Mouse (Mus musculus): ENCODE data around the gene Nle1.

The Nle1 gene

DNA sequence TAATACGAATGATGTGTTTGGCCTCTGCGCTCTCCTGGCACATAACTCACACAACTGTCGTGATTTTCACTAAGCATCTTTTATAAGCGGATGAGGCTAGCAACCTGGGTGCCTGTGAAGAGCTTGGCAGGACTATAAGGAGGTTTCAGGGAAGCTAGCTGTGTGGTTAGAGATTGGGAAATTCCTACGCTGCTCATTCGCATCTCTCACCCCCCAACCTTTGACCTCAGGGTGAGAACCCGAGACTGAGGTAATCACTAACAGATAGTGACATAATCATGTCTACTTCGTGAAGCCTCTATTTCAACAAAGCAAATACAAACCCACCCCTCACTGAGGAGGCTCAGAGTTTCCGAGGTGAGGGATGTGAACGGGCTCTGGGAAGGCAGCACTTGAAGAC is 12.6 kb upstream of the Nle1 start:
- intact Hi-C loops (cut with DNase I): no loop called here

DNA sequence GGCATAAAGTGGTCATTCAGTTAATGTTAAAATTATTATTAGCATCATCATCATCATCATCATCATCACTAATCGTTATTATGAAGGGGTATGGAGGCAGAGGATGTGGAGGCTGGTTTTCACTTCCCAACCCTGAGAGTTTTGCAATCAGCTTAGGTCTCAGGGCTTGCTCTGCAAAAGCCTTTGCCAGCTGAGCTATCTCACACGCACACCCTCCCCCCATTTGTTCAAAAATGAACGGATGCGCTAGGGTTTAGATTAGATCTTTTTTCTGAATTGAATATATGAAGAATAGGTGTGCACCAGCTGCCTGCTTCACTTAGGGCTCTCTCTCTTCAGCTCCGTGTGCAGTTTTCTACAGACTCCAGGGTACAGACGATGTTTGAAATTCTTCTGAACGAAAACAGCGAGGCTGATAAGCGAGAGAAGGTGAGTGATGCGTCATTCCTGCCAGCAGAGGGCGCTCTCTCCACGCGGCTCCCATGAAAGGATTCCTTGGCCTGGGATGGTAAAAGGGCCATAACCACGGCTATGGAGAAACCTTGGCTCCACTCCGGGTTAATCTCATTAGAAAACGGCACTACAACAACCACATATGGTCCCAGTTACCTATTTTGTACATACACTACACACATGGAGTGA is 6.6 kb upstream of the Nle1 start:
- intact Hi-C loops (cut with DNase I): loop anchor here (1.0 to 10.0 kb wide), 2 partner anchors 44 to 130 kb away; no protein-coding TSS in a partner anchor

DNA sequence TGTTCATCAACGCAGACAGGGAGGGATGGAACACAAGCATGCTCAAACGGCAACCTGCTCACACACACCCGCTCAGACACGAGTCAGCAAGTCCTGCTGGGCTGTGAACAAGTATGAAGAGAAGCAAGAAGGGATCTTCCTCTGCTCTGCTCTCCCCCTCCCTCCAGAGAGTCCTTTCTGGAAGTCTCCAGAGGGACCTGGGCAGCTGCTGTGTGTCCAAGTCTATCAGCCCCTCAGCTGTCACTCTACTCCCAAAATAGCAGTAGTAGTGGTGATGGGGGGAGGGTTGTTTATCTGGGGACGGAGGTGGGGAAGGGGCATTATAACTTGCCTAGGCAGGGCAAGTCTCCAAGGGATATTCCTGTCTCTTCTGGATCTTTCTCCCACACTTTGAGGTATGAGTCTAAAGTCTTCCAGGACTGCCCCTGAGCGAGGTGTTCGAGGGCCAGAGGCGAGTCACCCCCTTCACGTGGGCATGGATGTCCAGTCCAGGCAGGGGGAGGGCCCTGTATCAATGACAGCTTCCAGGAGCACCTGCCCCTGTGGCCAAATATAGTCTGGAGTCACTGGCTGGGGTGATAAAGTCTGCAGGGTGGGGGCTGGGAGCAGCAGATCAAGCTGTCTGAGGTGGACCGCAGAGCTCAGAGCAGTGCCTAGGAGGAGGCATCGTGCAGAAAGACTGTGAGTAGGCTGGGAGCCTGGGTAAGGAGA is 2.6 kb upstream of the Nle1 start:
- intact Hi-C loops (cut with DNase I): loop anchor here (10.0 kb wide), 1 partner anchor 134 kb away; no protein-coding TSS in a partner anchor

DNA sequence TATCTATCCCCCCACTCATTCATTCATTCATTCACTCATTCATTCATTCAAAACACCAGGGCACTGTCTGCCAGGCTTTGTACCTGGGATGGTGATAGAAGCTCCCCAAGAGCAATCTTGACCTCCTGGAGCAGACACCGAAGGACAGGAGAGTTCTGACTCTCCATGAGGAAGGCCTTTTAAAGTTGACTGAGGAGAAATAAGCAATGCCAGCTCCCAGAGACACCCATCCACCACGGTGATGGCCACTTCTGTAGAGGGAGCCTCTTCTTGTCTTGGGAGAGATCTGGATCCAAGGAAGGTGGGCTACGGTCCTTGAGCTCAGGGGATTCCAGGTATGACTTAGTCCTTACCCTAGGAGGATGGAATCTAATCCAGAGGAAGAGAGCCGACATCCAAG is 2.0 kb upstream of the Nle1 start, which contains the start of gene Unc45b:
TSS of gene Unc45b (plus strand) at position 301 of the 400 bp plus-strand sequence.
- intact Hi-C loops (cut with DNase I): loop anchor here (10.0 kb wide), 1 partner anchor 135 kb away; no protein-coding TSS in a partner anchor

DNA sequence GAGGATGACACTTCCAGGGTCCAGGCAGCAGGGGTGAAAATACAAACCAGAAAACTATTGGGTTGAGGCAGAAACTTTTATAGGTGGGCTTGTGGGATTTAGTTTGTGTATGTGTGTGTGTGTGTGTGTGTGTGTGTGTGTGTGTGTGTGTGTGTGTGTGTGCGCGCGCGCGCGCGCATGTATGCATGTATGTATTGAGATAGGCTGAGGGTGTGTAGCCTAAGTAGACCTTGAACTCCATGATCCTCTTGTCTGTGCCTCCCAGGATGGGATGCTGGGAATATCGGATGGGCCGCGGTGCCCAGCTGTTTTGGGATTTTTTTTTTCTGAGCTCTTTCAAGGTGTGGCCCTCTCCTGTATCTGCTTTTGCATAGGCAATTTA is 388 bp upstream of the Nle1 start:
- intact Hi-C loops (cut with DNase I): no loop called here

DNA sequence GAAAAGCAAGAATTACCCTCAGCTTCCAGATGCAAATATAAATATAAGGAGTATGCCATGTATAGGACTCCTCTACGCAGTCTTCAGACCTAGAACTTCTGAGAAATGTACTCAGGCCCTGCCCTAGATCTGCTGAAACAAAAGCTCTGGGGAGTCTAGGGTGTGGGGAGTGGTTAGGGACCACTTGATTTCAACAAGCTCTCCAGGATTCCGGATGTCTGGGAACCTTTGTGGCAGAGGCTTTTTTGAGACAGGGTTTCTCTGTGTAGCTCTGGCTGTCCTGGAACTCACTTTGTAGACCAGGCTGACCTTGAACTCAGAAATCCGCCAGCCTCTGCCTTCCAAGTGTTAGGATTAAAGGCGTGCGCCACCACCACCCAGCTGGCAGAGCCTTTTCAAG is 2.4 kb downstream of the Nle1 start:
- intact Hi-C loops (cut with DNase I): no loop called here

DNA sequence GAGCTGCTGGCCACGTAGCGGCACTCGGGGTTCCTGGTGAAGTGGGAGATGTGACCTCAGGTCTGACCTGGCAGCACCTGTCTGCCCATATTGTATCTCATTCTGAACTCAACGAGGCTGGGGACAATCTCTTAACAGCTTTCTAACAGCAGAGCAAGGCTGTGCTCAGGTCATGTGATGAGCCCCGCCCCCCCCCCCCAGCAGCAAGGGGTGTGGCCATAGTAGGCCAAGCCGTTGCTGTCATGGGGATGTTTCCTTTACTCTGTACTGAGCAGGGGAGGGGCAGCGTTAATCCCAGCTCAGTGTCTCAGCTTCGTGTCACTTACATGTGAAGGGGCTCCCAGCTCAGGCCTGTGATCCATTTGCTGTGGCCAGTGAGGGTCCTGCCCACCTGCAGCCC is 3.3 kb downstream of the Nle1 start:
- intact Hi-C loops (cut with DNase I): no loop called here

DNA sequence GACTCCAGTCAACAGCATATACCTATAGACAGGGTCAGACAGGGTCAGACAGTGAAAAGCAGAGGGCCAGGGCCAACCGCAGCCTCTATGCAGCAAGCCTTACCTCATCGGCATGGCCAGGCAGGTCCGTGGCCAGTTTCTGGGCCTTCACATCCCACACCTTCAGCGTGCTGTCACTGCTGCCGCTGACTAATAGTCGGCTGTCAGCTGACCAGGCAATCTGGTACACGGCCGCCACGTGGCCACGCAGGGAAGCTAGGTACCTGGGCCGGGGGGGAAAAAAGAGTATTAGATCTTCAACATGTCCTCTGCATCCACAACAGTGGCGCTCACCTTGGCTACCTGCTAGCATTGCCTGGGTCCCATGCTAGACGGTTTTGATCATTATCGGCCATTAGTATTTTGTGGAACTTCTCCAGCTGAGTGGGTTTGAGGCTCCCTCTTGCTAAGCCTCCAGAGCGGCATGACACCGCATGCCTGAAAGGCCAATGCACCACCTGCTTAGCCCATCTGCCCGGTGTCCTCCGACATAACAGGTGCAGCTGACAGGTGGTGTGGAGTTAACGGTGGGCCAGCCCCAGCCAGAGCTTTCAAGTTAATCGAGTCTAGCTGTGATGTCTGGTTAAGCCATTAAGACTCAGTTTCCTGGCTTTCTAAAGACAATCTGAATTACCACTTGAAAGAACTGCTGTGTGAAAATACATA is 6.5 kb downstream of the Nle1 start:
- intact Hi-C loops (cut with DNase I): no loop called here

DNA sequence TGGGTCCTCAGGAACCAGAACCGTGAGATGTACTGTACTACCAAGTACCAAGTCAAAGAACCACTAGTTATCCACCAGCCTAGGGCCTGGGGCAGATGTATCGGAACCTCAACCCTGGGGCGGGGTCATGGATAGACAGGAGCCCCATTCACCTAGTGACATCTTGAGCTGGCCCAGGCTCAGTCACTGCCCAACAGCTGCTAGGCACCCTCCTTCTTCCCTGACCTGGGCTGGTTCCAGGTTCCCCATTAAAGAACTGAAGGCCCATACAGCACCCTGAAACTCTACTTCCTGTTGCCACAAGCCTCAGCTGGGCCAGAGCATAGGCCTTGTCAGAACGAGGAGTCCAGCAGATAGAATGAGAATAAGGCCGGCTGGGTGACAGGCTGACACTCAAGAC is 8.5 kb downstream of the Nle1 start:
- intact Hi-C loops (cut with DNase I): no loop called here

DNA sequence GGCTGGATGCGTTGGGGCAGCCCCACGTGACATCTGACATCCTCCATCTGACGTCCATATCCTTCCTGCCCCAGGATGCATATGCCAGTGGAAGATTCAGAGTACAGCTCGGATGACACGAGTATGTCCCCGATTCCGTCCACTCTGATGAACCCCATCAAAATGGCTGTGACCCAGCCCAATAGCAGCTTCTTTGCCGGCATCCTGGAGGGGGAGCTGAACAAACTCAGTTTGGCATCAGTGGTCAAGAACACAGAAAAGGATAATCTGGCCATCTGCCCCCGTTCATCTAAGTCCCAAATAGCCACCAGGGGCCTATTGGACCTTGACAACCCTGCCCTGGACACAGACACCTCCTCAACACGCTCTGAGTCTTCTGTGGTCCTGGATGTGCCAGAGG is 10.7 kb downstream of the Nle1 start:
- intact Hi-C loops (cut with DNase I): no loop called here

DNA sequence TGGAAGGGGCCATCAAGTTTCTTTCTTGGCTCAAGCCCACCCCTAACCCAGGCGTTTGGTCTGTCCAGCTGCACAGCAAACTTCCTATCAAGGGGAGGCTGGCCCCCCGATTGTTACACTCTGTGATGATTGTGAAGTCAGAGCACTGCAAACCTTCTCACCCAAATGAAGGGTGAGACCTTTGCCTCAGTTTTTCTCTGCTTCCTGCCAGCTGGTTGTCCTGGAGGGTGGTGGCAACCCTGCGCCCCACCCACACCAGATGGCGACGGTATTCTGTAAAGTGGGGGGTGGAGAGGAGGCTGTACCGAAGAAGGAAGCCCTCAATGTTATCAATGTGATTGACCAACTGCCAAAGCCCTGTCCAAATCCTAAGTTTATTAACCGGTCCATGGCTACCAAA is 16.3 kb downstream of the Nle1 start, which contains the start of gene Fndc8:
TSS of gene Fndc8 (plus strand) at position 189 of the 400 bp plus-strand sequence.
- intact Hi-C loops (cut with DNase I): loop anchor here (2.0 to 5.0 kb wide), 4 partner anchors 145 to 657 kb away; no protein-coding TSS in a partner anchor

DNA sequence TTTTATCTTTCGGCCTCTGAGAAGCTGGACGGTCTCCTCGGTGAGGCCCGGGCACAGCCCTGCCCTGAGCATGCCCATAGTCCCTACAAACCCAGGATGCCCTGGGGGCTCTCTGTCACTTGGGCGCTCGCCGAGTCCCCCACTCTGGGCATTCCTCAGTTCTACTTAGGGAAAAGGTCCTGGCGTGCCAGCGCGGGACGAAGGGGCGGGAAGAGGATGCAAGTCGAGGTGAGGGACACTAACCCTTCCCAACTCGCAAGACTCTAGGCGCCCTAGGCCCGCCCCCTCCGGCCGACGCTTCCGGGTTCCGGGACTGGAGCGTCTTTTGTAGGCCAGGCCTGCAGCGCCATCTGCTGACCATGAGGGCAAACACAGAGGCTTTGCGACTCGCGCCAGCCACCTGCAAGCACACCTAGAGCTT is 17.9 kb downstream of the Nle1 start, which contains the start of gene Rad51d:
TSS of gene Rad51d (minus strand) at position 273 of the 421 bp plus-strand sequence.
- intact Hi-C loops (cut with DNase I): loop anchor here (2.0 to 5.0 kb wide), 4 partner anchors 143 to 656 kb away; no protein-coding TSS in a partner anchor

DNA sequence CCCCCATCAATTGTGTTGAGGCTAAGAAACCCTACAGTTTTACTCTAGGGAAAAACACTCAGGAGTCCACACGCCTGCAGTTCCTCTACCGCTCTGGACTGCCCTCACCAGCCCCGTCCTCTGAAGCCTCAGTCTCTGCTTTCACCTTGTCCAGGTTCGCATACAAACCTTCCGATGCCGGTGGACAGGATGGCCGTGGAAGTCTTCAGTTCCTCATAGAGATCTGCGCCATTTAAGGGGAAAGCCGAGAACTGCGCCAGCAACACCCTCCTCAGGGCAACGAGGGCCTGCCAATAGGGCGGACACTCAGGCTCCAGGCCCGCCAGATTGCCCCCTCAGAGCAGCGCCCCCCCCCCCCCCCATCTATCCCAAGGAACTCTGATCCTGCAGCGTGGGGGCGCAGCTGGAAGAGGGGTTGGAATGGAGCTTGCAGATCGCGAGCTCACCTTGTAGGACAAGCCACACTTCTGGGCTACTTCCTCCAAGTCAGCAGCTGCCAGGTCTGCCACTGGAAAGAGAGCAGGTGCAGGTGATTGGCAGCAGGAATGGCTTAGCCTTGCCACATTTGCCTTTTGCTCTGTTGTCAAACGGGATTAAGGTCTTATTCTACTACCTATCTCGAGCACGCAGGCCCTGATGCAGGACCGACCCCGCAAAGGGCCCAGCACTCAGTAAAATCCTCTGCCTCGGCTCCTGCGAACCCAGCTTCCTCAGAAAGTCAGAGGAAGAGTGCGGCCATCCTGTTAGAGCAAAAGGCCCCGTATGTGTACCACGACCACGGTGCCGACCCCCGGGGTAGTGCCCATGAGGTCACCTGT is 18.5 kb downstream of the Nle1 start:
- intact Hi-C loops (cut with DNase I): loop anchor here (2.0 to 5.0 kb wide), 4 partner anchors 142 to 655 kb away; no protein-coding TSS in a partner anchor

DNA sequence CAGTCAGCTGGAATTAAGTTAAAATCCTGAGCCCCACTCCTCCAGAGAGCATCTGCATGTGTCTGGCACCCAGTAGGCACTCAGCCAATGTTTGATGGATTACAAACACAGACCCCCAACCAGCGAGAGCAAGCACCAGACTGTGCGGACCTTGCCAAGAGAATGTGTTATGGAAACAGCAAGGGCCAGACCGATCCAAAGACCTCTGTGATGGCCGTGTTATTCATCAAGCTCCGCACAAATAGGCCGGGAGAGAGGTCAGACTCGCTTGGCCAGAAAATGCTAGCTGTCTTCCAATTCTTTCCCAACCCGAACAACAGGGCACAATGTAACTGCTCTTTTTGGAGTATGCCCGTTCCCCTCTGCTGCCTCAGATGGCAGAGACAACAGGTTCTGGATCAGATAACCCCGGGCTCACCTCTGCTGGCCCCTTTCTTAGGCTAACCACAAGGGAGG is 19.7 kb downstream of the Nle1 start:
- intact Hi-C loops (cut with DNase I): no loop called here

DNA sequence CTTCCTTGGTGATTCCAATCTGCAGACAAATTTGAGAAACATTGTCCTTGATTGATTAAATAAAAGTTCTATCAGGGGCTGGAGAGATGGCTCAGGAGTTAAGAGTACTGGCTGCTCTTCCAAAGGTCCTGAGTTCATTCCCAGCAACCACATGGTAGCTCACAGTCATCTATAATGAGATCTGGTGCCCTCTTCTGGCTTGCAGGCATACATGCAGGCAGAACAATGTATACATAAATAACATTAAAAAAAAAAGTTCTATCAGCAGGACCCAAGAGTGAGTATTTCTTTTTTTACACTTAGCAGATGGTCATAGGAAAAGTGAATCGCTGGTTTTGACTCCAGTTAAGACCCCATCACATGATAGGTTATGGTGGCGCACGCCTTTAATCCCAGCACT is 21.7 kb downstream of the Nle1 start:
- intact Hi-C loops (cut with DNase I): no loop called here

DNA sequence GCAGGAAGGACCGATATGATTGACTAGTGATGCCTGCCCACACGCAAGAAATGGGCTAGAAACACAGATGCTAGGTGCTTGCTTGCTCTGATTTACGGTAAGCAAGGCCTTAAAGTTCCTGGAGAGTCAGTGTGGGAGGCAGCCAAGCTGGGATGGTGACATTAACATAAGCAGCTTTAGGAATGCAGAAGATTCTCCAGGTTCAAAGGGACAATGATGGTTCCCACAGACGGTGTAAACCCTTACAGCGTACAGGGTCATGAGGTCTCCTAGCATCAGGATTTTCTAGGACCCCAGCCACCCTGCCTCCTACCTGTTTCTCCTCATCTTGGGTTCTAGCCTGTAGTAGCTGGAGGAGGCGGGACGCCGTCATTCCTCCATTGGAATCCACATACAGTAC is 25.0 kb downstream of the Nle1 start:
- intact Hi-C loops (cut with DNase I): no loop called here

DNA sequence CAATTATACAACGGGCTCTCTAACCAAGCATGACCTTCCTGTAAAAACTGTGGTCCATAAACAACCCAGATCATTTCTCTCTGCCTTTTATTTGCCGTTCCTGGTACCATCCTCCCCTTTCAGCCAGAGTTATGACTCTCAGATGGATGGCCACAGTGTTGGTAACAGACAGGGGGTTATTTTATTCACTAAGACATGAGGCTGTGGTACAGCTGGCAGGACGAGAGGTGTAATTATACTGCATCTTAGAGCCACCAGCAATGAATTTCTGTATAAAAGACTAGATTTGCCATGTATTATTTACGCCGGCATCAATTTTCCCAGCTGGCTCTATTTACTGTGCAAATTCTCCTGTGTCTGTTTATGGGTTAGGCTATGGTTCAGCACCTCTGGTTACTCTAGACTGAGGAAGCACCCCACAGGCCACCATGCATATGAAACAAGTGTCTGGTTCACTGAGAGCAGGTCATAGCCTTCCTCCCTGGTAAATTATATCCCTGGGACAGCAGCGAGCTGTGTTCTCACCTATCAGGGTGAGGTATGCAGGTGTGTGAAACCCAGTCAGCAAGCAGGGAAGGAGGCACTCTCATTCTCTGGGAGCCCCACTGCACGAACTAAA is 30.4 kb downstream of the Nle1 start:
- intact Hi-C loops (cut with DNase I): no loop called here

DNA sequence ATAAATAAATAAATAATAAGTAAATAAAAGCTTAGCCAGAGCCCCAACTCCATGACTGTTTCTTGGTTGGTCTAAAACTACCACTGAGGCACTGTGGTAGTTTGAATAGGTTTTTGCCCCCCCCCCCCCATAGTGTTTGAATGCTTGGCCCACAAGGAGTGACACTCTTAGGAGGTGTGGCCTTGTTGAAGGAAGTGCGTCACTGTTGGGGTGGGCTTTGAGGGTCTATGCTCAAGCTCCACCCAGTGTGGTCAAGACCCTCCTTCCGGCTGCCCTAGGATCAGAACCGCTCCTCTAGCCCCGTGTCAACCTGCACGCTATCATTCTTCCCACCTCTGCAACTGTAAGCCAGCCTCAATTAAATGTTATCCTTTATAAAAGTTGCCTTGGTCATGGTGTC is 32.6 kb downstream of the Nle1 start:
- intact Hi-C loops (cut with DNase I): no loop called here

DNA sequence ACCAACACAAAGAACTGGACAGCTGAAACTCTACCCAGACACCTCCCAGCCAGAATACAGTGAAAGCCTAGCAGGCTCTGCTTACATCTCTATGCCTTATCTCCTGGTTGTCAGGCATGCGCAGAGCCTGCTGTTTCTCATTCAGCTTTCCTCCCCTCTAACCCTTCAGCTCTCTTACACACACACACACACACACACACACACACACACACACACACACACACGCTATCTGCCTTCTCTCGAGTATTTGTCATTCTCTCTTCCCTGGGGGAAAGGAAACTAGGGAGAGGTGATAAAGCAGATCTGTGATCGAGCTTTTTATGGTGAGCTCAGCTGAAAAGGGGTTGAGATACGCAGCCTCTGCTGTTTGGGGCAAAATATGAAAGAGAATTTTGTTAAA is 33.3 kb downstream of the Nle1 start:
- intact Hi-C loops (cut with DNase I): loop anchor here (5.0 kb wide), 1 partner anchor 128 kb away; no protein-coding TSS in a partner anchor

DNA sequence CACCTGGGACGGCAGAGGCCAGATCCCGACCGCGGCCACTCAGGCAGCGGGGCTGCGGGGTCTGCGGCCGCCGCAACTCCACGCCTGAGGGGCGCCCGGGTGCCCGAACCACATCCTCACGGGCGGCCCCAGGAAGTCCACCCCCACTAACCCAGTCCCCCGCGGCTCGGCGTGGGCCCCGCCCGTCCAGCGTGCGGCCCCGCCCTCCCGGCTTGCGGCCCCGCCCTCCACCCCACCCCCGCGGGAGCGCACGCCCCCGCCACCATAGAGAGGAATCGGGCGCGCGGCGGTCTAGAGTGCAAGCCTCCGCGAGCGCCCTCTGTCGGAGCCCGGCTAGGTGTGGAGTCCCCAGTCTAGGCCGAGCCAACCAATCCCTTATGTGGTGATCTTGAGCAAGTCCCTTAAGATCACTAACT is 37.2 kb downstream of the Nle1 start, which contains the start of gene Rffl:
TSS of gene Rffl (minus strand) at position 180 of the 416 bp plus-strand sequence.
- intact Hi-C loops (cut with DNase I): loop anchor here (5.0 kb wide), 1 partner anchor 124 kb away; no protein-coding TSS in a partner anchor

Measured in adrenal gland (tissue).